Mouse (Mus musculus): ENCODE measurements around the gene Vmn2r70. TPM values are rescaled to one million over a fixed set of nuclear protein-coding genes. Genes with fewer than 3 reads are reported as not detected.

The Vmn2r70 gene
- total RNA-seq (2014; fragmentation: Nextera tagmentation) (not detected in 2 replicates), total RNA-seq (2017) (not detected in 2 replicates)

- no peak for ATAC-seq (replicated peaks; ENCODE audit: poor library complexity, severe bottlenecking)
Measured at GRCm38 (mm10) chr7:85569092-85569491, at the start of gene Vmn2r70. TSS of gene Vmn2r70 (minus strand) at chr7:85569192.

DNA sequence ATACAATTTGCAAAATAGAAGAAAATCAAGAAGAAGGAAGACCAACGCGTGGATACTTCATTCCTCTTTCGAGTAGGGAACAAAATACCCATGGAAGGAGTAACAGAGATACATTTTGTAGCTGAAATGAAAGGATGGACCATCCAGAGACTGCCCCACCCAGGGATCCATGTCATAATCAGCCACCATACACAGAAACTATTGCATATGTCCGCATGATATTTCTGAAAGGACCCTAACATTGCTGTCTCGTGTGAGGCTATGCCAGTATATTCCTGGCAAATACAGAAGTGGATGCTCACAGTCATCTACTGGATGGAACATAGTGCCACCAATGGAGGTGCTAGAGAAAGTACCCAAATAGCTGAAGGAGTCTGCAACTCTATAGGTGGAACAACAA lies 6.2 kb downstream of the Vmn2r70 start, which contains the start of gene Vmn2r71:
Gene Vmn2r71, plus strand, starts transcription at position 301 of the 400 bp plus-strand sequence.
- no peak for ATAC-seq (replicated peaks; ENCODE audit: poor library complexity, severe bottlenecking)

DNA sequence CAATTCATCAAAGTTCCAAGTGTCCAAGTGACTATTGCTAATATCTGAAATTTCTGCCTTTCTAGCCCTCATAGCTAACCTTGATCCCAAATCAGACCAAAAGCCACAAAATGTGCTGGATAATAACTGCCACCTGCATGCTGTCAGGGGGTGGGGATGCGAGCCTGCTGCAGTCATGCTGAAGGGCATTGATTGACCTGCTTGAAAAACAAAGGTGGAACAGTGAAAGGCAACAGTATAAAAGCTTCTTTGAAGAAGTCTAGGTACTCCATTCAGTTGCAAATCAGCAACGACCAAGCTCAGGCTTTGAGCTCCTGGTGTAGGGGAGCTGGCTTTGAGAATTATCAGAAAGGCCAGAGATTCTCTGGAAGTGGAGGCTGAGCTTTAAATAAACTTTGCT lies 25.9 kb downstream of the Vmn2r70 start:
- no peak for ATAC-seq (replicated peaks; ENCODE audit: poor library complexity, severe bottlenecking)

DNA sequence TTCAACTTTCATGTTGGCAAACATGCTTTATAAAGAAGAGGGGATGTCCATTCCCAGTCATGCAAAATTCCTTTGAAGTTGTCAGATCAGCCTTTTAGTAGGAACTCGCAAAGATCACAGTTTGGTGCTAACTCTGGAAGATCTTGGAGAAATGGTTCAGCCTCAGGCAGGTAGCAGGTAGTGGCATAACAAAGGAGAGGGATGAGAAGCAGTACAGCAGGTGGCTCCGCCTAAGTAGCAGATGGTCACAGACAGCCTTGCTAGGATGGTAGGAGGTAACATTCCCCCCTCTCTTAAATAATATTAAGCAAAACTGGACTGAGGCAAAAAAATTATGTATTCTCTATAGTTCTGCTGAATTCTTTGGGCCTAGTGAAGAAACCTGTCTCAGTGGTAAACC lies 26.9 kb downstream of the Vmn2r70 start:
- no peak for ATAC-seq (replicated peaks; ENCODE audit: poor library complexity, severe bottlenecking)

Other genes starting within 250 kb of the Vmn2r70 start
- gene Vmn2r69, start 153.3 kb downstream of the Vmn2r70 start, total RNA-seq (2014; fragmentation: Nextera tagmentation) = not detected in 2 replicates
- gene Vmn2r69, start 153.3 kb downstream of the Vmn2r70 start, total RNA-seq (2017) = not detected in 2 replicates
- not detected in 2 replicates for gene Vmn2r71, start 6.1 kb downstream of the Vmn2r70 start, total RNA-seq (2014; fragmentation: Nextera tagmentation)
- gene Vmn2r71, start 6.1 kb downstream of the Vmn2r70 start, total RNA-seq (2017) = not detected in 2 replicates
- gene Vmn2r72, start 185.9 kb upstream of the Vmn2r70 start, total RNA-seq (2014; fragmentation: Nextera tagmentation) = not detected in 2 replicates
- gene Vmn2r72, start 185.9 kb upstream of the Vmn2r70 start, total RNA-seq (2017) = not detected in 2 replicates